Mouse (Mus musculus) testis, adult 2 months (tissue): Measurements from ENCODE around the gene Defb15.

ENCODE experiments used
- CTCF ChIP-seq: fragments of 200-500 bp; IDR thresholded peaks from 2 replicates; pipeline ENCODE4 v1.5.1; 2012; ENCODE audit warnings: low read depth, mild to moderate bottlenecking, inconsistent platforms, low read length, moderate library complexity; ENCODE audit not compliant: control insufficient read depth, insufficient read depth, insufficient replicate concordance
- POLR2A ChIP-seq: fragments of 200-500 bp; IDR thresholded peaks from 2 replicates; pipeline ENCODE4 v1.6.1; 2012; ENCODE audit warnings: low read depth, mild to moderate bottlenecking, inconsistent platforms, low read length, moderate library complexity; ENCODE audit not compliant: control insufficient read depth

DNA sequence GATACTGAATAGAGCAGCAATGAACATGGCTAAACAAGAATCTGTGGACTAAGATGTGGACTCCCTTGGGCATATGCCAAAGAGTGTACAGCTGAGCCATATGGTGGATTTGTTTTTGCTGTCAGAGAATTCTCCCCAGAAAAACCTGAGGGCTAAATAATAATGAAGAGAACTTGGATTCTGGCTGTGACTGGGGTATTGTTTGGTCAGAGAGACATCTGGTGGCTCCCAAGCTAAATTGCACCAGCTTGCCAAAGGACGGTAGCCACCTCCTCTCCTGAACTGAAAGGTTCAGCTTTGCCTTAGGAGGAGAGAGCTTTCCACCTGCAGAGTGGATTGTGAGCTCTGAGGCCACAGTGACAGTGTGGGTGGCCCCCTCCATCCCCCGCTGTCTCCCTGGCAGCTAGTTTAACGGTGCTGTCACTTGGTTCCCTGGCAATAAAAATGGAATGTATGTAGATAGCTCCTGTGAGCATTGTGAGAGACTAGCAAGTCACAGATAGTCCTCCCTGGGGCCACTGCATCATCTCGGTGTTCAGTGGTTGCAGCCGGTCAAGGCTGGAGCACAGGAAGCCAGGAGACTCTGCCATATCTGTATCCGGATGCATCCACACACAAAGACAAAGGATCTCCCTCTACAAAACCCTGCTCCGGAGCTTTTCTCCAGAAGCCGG lies 49.3 kb upstream of the Defb15 start:
- TF ChIP-seq CTCF = no peak
- TF ChIP-seq POLR2A = no peak
